Mouse (Mus musculus) kidney, embryonic 16.5 days (tissue): Measurements from ENCODE around the gene Foxn4. TPM values are rescaled to one million over a fixed set of nuclear protein-coding genes. Genes with fewer than 3 reads are reported as not detected.

Source experiments
- ATAC-seq: fragments of 200-750 bp; cut with Nextera tagmentation; 2 replicates; pipeline ENCODE4 v1.8.0; 2017; ENCODE audit warnings: moderate TSS enrichment; ENCODE audit not compliant: low FRiP score, low TSS enrichment
- H3K27ac ChIP-seq: fragments of 300-500 bp; sonication (generic); 2 replicates; pipeline ENCODE4 v1.5.1; 2014; ENCODE audit warnings: low read length
- H3K27me3 ChIP-seq: fragments of 300-500 bp; sonication (generic); 2 replicates; pipeline ENCODE4 v1.6.1; 2014; ENCODE audit warnings: low read length, control low read depth, mixed read lengths; ENCODE audit not compliant: insufficient read depth
- H3K36me3 ChIP-seq: fragments of 300-500 bp; sonication (generic); 2 replicates; pipeline ENCODE4 v1.6.1; 2014; ENCODE audit warnings: low read length, control low read depth, mixed read lengths; ENCODE audit not compliant: insufficient read depth
- H3K4me1 ChIP-seq: fragments of 300-500 bp; sonication (generic); 2 replicates; pipeline ENCODE4 v1.6.1; 2014; ENCODE audit warnings: low read length, control low read depth, mixed read lengths; ENCODE audit not compliant: insufficient read depth
- H3K4me2 ChIP-seq: fragments of 300-500 bp; sonication (generic); replicated peaks from 2 replicates; pipeline ENCODE4 v1.6.1; 2014; ENCODE audit warnings: low read depth, low read length
- H3K4me3 ChIP-seq: fragments of 300-500 bp; sonication (generic); 2 replicates; pipeline ENCODE4 v1.5.1; 2014; ENCODE audit warnings: mild to moderate bottlenecking, low read length
- H3K9ac ChIP-seq: fragments of 300-500 bp; sonication (generic); replicated peaks from 2 replicates; pipeline ENCODE4 v1.6.1; 2014; ENCODE audit warnings: low read length
- H3K9me3 ChIP-seq: fragments of 300-500 bp; sonication (generic); 2 replicates; pipeline ENCODE4 v1.6.1; 2016; ENCODE audit warnings: low read length, control low read depth
- WGBS: fragments of 180-500 bp; shearing (Covaris S2); extraction: QIAGEN DNeasy Blood & Tissue Kit; methylation state at CpG from one replicate; pipeline ENCODE4 v1.1.7; 2014; 5-methylcytosine and 5-hydroxymethylcytosine counted together
- polyA plus RNA-seq: library from polyadenylated mRNA; unstranded; fragments of >200 nt; fragmentation: Nextera tagmentation; extraction: Ambion mirVana; gene quantifications from 2 replicates; pipeline ENCODE4 v1.2.1, GENCODE M21; 2015

Gene Foxn4
- polyA plus RNA-seq, 1 experiment from 2014 or later: 0.10 TPM

DNA sequence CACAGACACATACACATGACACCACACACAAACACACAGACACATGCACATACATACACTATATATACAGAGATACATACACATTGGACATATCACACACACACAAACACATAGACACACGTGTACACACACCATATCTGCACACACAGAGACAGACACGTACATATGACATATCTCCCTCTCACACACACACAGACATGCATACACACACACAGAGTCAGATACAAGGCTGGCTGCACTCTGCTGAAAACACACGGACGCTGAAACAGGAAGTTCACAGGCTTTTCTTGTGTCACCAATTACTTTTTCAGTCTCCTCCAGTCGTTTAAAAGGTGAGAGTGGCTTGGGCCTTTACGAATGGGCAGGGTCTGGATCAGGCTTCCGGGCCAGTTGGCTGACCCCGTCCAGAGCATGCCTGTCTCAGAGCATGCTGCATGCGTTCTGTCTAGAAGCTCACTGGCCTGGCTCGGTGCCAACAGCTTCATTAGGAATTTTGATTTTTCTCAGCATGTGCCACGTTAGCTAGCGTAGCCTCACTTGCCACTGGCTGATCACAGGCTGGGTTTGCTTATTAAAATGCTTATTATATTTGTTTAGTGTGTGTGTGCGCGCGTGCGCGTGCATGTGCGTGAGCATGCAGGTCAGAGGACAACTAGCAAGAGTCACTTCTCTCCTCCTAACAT is 24.7 kb upstream of the Foxn4 start:
- Histone ChIP-seq H3K4me1 (peaks cover 4% of the 10 kb centered on the region; the same call in 1 of the 2 replicates), H3K4me3 (no peak overlapping the region), H3K9me3 (no peaks in the 10 kb centered on the region), H3K27ac (no peak overlapping the region), H3K27me3 (no peaks in the 10 kb centered on the region), H3K36me3 (no peaks in the 10 kb centered on the region), H3K9ac (no peak overlapping the region), H3K4me2 (no peak overlapping the region)
- 0 out of 2 replicates have a peak, but pooled peaks have one; percentile 31 for ATAC-seq
- WGBS: 58% methylated on average over 18 of the region's 18 CpGs

GRCm38 (mm10) chr5:114296693-114297631 is 23.4 kb upstream of the Foxn4 start:
- H3K36me3 ChIP-seq: no peaks in the 10 kb centered on the region
- peak overlapping the region; percentile 16; the same call in 1 of the 2 replicates for H3K4me2 ChIP-seq
- ATAC-seq: no peak
- H3K4me3 ChIP-seq: no peak overlapping the region
- 0 out of 2 replicates have a peak overlapping the region, but pooled peaks have one; percentile 27 for H3K9ac ChIP-seq
- H3K27me3 ChIP-seq: no peaks in the 10 kb centered on the region
- H3K27ac ChIP-seq: no peak overlapping the region
- 24% methylated on average over 22 of the region's 22 CpGs for WGBS
- no peaks in the 10 kb centered on the region for H3K9me3 ChIP-seq
- peaks cover 4% of the 10 kb centered on the region; the same call in 1 of the 2 replicates for H3K4me1 ChIP-seq

- Histone ChIP-seq H3K27me3 (no peaks in the 10 kb centered on the region), H3K36me3 (no peaks in the 10 kb centered on the region), H3K4me3 (no peak overlapping the region), H3K4me1 (peaks cover 3% of the 10 kb centered on the region; the same call in 1 of the 2 replicates), H3K4me2 (no peak overlapping the region), H3K9me3 (no peaks in the 10 kb centered on the region), H3K9ac (no peak overlapping the region), H3K27ac (no peak overlapping the region)
- ATAC-seq: no peak
- WGBS: 63% methylated on average over 3 of the region's 3 CpGs
Measured at GRCm38 (mm10) chr5:114290004-114290403, 16.4 kb upstream of the Foxn4 start.

GRCm38 (mm10) chr5:114288874-114289273 is 15.3 kb upstream of the Foxn4 start, which contains the start of gene Myo1h:
Gene Myo1h (plus strand): TSS chr5:114289166.
- H3K27me3 ChIP-seq: no peaks in the 10 kb centered on the region
- H3K4me2 ChIP-seq: peak within 1 kb of the TSS; percentile 24
- no peaks in the 10 kb centered on the region for H3K36me3 ChIP-seq
- H3K4me1 ChIP-seq: peaks cover 3% of the 10 kb centered on the region; the same call in 1 of the 2 replicates
- H3K9ac ChIP-seq: no peak within 1 kb of the TSS
- ATAC-seq: peak; percentile 60
- no peak within 1 kb of the TSS for H3K4me3 ChIP-seq
- no peaks in the 10 kb centered on the region for H3K9me3 ChIP-seq
- H3K27ac ChIP-seq: peak within 1 kb of the TSS; percentile 70
- 28% methylated on average over 13 of the region's 13 CpGs for WGBS

- peak overlapping the region; percentile 70 for H3K27ac ChIP-seq
- peak; percentile 77 for ATAC-seq
- peaks cover 3% of the 10 kb centered on the region; the same call in 1 of the 2 replicates for H3K4me1 ChIP-seq
- 69% methylated on average over 5 of the region's 5 CpGs for WGBS
- no peak overlapping the region for H3K4me2 ChIP-seq
- no peak overlapping the region for H3K4me3 ChIP-seq
- no peaks in the 10 kb centered on the region for H3K9me3 ChIP-seq
- no peaks in the 10 kb centered on the region for H3K36me3 ChIP-seq
- no peak overlapping the region for H3K9ac ChIP-seq
- no peaks in the 10 kb centered on the region for H3K27me3 ChIP-seq
Measured at GRCm38 (mm10) chr5:114288396-114288795, 14.8 kb upstream of the Foxn4 start.

GRCm38 (mm10) chr5:114286872-114287571 is 13.4 kb upstream of the Foxn4 start:
- no peak overlapping the region for H3K4me2 ChIP-seq
- H3K4me3 ChIP-seq: no peak overlapping the region
- H3K9me3 ChIP-seq: no peaks in the 10 kb centered on the region
- H3K4me1 ChIP-seq: peaks cover 3% of the 10 kb centered on the region; the same call in 1 of the 2 replicates
- no peak overlapping the region for H3K9ac ChIP-seq
- H3K36me3 ChIP-seq: no peaks in the 10 kb centered on the region
- no peaks in the 10 kb centered on the region for H3K27me3 ChIP-seq
- ATAC-seq: no peak
- no peak overlapping the region for H3K27ac ChIP-seq
- WGBS: 85% methylated on average over 16 of the region's 16 CpGs

- Histone ChIP-seq H3K4me2 (no peak overlapping the region), H3K4me1 (peaks cover 3% of the 10 kb centered on the region; the same call in 1 of the 2 replicates), H3K4me3 (no peak overlapping the region), H3K36me3 (no peaks in the 10 kb centered on the region), H3K9me3 (no peaks in the 10 kb centered on the region), H3K27me3 (no peaks in the 10 kb centered on the region), H3K27ac (no peak overlapping the region), H3K9ac (no peak overlapping the region)
- WGBS: 82% methylated on average over 4 of the region's 4 CpGs
- ATAC-seq: no peak
Measured at GRCm38 (mm10) chr5:114286102-114286501, 12.5 kb upstream of the Foxn4 start.

DNA sequence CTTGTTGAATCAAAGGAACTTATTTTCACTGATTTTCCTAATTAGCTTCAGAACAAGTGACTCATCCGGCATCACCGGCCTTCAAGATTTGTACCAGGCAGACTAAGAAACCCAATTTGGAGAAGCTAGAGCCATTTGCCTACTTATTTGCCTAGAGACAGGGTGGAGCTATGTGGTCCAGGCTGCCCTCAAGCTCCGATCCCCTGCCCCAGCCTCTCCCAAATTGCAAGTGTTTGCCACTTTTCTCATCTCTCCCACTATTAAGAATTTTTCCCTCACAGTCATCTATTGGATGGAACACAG is 11.7 kb upstream of the Foxn4 start:
- WGBS: 91% methylated on average over 3 of the region's 3 CpGs
- Histone ChIP-seq H3K9ac (no peak overlapping the region), H3K4me1 (peaks cover 3% of the 10 kb centered on the region; the same call in 1 of the 2 replicates), H3K27me3 (no peaks in the 10 kb centered on the region), H3K4me3 (no peak overlapping the region), H3K36me3 (no peaks in the 10 kb centered on the region), H3K4me2 (no peak overlapping the region), H3K9me3 (no peaks in the 10 kb centered on the region), H3K27ac (no peak overlapping the region)
- ATAC-seq: no peak

- H3K9ac ChIP-seq: no peak overlapping the region
- no peak overlapping the region for H3K27ac ChIP-seq
- H3K4me1 ChIP-seq: peaks cover 3% of the 10 kb centered on the region; the same call in 1 of the 2 replicates
- H3K27me3 ChIP-seq: no peaks in the 10 kb centered on the region
- H3K9me3 ChIP-seq: no peaks in the 10 kb centered on the region
- no peak for ATAC-seq
- H3K4me3 ChIP-seq: no peak overlapping the region
- 64% methylated on average over 13 of the region's 13 CpGs for WGBS
- no peaks in the 10 kb centered on the region for H3K36me3 ChIP-seq
- no peak overlapping the region for H3K4me2 ChIP-seq
Measured at GRCm38 (mm10) chr5:114284604-114285397, 11.2 kb upstream of the Foxn4 start.
